Mouse (Mus musculus) cortical plate, adult 2 months (tissue): ENCODE measurements at regions not wholly inside any gene's neighbourhood (a gene's known extent, or its start where the extent isn't known, plus 50 kb on each side); places are given as distances from the start of the nearest gene placed in this dataset.

Experiments used
- CTCF ChIP-seq: fragments of 200-500 bp; IDR thresholded peaks from 2 replicates; pipeline ENCODE4 v1.5.1; 2011; ENCODE audit warnings: mild to moderate bottlenecking, control low read depth, low read length; ENCODE audit not compliant: insufficient read depth; ENCODE audit errors: extremely low read depth
- POLR2A ChIP-seq: fragments of 200-500 bp; IDR thresholded peaks from 2 replicates; pipeline ENCODE4 v1.6.1; 2011; ENCODE audit warnings: mild to moderate bottlenecking, low read length, control low read depth; ENCODE audit not compliant: insufficient read depth; ENCODE audit errors: extremely low read depth

DNA sequence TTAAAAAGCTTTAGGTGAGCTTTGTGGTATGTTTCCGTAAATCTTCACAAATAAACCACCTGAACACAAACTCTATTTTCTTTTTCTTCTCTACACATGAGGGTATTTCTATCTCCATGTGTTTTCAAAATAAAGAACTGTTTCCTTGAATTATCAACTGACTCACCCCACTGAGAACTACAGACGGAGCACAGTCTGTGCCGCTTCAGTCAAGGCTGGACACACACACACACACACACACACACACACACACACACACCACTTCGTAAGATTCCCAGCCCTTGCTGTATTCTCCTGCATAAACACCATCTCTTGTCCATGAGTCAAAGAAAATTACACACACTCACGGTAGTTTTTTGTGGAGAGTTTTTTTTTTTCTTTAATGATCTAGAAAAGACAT, 130.3 kb downstream of the Mreg start:
- TF ChIP-seq CTCF (no peak), POLR2A (no peak)
